Mouse (Mus musculus) neural tube, embryonic 14.5 days (tissue): ENCODE measurements around the gene Myadm. TPM values are rescaled to one million over a fixed set of nuclear protein-coding genes. Genes with fewer than 3 reads are reported as not detected.

Experiments used
- ATAC-seq: fragments of 200-750 bp; cut with Nextera tagmentation; 2 replicates; pipeline ENCODE4 v1.8.0; 2017; ENCODE audit warnings: low read depth, mild to moderate bottlenecking, moderate TSS enrichment, moderate library complexity
- H3K27ac ChIP-seq: fragments of 300-500 bp; sonication (generic); 2 replicates; pipeline ENCODE4 v1.5.1; 2014; ENCODE audit warnings: low read depth, mild to moderate bottlenecking, control low read depth, low read length, moderate library complexity, mixed read lengths
- H3K27me3 ChIP-seq: fragments of 300-500 bp; sonication (generic); 2 replicates; pipeline ENCODE4 v1.6.1; 2014; ENCODE audit warnings: low read length; ENCODE audit not compliant: control insufficient read depth, insufficient read depth
- H3K36me3 ChIP-seq: fragments of 300-500 bp; sonication (generic); 2 replicates; pipeline ENCODE4 v1.6.1; 2014; ENCODE audit warnings: low read length, mixed read lengths; ENCODE audit not compliant: control insufficient read depth, insufficient read depth
- H3K4me1 ChIP-seq: fragments of 300-500 bp; sonication (generic); 2 replicates; pipeline ENCODE4 v1.6.1; 2014; ENCODE audit warnings: low read length; ENCODE audit not compliant: control insufficient read depth, insufficient read depth
- H3K4me2 ChIP-seq: fragments of 300-500 bp; sonication (generic); 2 replicates; pipeline ENCODE4 v1.6.1; 2014; ENCODE audit warnings: mild to moderate bottlenecking, low read depth, low read length, control low read depth
- H3K4me3 ChIP-seq: fragments of 300-500 bp; sonication (generic); 2 replicates; pipeline ENCODE4 v1.5.1; 2014; ENCODE audit warnings: low read depth, low read length, control low read depth, mixed read lengths
- H3K9ac ChIP-seq: fragments of 300-500 bp; sonication (generic); replicated peaks from 2 replicates; pipeline ENCODE4 v1.6.1; 2014; ENCODE audit warnings: low read depth, mild to moderate bottlenecking, control low read depth, low read length, mixed read lengths
- H3K9me3 ChIP-seq: fragments of 300-500 bp; sonication (generic); 2 replicates; pipeline ENCODE4 v1.6.1; 2016; ENCODE audit warnings: low read length; ENCODE audit not compliant: control insufficient read depth
- WGBS: fragments of 180-500 bp; shearing (Covaris S2); extraction: QIAGEN DNeasy Blood & Tissue Kit; methylation state at CpG from one replicate; pipeline ENCODE4 v1.1.7; 2014; 5-methylcytosine and 5-hydroxymethylcytosine counted together
- polyA plus RNA-seq: library from polyadenylated mRNA; unstranded; fragments of >200 nt; fragmentation: Nextera tagmentation; extraction: Ambion mirVana; gene quantifications from 2 replicates; pipeline ENCODE4 v1.2.1, GENCODE M21; 2014

Gene Myadm
- polyA plus RNA-seq, 1 experiment from 2014 or later: 39.2 TPM

DNA sequence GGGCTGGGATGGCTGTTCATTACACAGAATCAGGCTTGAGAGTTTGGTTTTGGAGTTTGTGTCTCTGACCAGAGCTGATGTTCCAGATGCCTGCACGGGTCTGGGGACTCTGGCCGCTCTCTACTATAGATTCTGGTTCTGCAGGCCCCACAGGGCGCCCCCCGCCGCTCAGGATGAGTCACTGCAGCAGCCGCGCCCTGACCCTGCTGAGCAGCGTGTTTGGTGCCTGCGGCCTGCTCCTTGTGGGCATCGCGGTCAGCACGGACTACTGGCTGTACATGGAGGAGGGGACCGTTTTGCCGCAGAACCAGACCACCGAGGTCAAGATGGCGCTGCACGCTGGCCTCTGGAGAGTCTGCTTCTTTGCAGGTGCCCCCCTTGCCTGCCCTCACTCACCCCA is 47.5 kb downstream of the Myadm start:
- Histone ChIP-seq H3K4me1 (peaks cover 9% of the 10 kb centered on the region; the same call in 1 of the 2 replicates), H3K4me2 (no peak overlapping the region), H3K9ac (no peak overlapping the region), H3K36me3 (peaks cover 16% of the 10 kb centered on the region), H3K27ac (no peak overlapping the region), H3K27me3 (no peaks in the 10 kb centered on the region), H3K4me3 (no peak overlapping the region), H3K9me3 (no peaks in the 10 kb centered on the region)
- ATAC-seq: no peak
- 70% methylated on average over 17 of the region's 17 CpGs for WGBS

DNA sequence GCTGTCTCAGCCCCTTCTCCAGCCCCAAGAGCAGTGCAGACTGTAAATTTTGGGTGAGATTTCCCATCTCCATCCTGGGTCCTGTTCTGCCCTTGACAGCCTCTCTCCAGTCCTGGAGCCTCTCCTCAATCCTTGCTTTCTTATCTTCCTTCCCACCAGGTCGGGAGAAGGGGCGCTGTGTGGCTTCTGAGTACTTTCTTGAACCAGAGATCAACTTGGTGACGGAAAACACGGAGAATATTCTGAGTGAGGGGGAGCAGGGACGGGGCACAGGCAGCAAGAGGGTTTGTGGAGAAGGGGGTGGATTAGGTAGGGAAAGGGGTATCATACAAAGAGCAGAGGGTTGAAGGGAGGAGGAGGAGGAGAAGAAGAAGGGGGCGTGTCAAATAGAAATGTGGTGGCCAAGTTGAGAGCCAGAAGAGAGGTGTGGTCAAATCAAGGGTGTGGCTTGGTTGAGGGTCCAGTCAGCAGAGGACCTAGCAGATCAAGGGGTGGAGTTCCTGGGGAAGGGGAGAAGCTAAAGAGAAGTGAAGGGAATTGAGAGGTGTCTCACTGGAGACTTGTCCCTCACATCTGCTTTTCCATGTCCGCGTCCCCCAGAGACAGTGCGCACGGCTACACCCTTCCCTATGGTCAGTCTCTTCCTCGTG is 49.5 kb downstream of the Myadm start:
- no peaks in the 10 kb centered on the region for H3K27me3 ChIP-seq
- WGBS: 89% methylated on average over 11 of the region's 11 CpGs
- no peak overlapping the region for H3K27ac ChIP-seq
- no peak overlapping the region for H3K4me2 ChIP-seq
- H3K9ac ChIP-seq: no peak overlapping the region
- H3K9me3 ChIP-seq: no peaks in the 10 kb centered on the region
- H3K36me3 ChIP-seq: peaks cover 23% of the 10 kb centered on the region
- H3K4me1 ChIP-seq: peaks cover 9% of the 10 kb centered on the region; the same call in 1 of the 2 replicates
- H3K4me3 ChIP-seq: no peak overlapping the region
- no peak for ATAC-seq

DNA sequence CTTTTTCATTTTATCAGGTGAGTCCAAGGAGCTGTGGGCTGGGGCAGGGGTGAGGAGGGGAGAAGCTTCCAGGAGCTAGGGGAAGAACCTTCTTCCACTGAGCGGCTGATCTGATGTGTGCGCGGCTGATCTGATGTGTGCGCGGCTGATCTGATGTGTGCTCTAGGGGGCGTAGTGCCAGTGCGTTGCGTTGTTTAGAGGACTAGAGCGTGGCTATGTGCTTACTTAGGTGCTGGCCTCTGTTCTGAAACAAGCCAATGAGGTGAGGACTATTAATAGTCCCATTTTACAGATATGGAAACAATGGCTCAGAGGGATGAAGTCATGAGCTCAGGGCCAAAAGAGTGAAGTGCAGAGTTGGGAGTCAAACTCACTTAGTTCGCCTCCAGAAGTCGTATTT is 50.1 kb downstream of the Myadm start:
- Histone ChIP-seq H3K27me3 (no peaks in the 10 kb centered on the region), H3K27ac (no peak overlapping the region), H3K4me1 (0 out of 2 replicates have a peak, but pooled peaks cover 3% of the 10 kb centered on the region), H3K9ac (no peak overlapping the region), H3K9me3 (no peaks in the 10 kb centered on the region), H3K36me3 (peaks cover 27% of the 10 kb centered on the region), H3K4me3 (no peak overlapping the region), H3K4me2 (no peak overlapping the region)
- no peak for ATAC-seq
- 94% methylated on average over 11 of the region's 11 CpGs for WGBS

DNA sequence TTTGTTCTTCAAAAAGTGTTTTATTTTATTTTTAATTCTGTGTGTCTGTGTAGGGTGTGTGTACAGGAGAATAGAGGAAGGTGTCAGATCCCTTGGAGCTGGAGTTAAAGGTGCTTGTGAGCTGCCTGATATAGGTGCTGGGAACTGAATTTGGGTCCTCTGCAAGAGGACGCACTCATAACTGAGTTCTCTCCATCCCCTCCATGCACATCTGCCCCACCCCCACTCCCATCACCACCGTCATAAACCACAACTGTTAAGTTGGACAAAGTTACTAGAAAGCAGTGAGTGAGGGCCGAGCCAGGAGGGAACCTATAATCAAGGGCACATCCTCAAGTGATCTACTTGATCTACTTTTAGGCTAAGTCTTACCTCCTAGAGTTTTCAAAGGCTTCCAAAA is 55.0 kb downstream of the Myadm start:
- no peak for ATAC-seq
- Histone ChIP-seq H3K9me3 (no peaks in the 10 kb centered on the region), H3K4me3 (no peak overlapping the region), H3K27me3 (no peaks in the 10 kb centered on the region), H3K36me3 (peaks cover 32% of the 10 kb centered on the region), H3K9ac (no peak overlapping the region), H3K4me2 (no peak overlapping the region), H3K4me1 (no peaks in the 10 kb centered on the region), H3K27ac (no peak overlapping the region)
- 94% methylated on average over 3 of the region's 3 CpGs for WGBS

DNA sequence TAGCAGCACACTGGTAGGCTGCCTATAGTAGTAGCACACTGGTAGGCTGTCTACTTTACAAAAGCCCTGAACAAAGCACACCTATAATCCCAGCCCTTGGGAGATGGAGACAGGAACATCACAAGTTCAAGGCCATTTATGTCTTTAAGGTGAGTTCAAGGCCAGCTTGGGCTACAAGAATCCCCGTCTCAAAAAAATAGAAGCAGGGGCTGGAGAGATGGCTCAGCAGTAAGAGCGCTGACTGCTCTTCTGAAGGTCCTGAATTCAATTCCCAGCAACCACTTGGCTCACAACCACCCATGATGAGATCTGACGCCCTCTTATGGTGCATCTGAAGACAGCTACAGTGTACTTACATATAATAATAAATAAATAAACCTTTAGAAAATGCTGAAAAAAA is 56.4 kb downstream of the Myadm start:
- ATAC-seq: no peak
- H3K27ac ChIP-seq: no peak overlapping the region
- no peak overlapping the region for H3K4me3 ChIP-seq
- H3K9ac ChIP-seq: no peak overlapping the region
- H3K27me3 ChIP-seq: no peaks in the 10 kb centered on the region
- no peak overlapping the region for H3K4me2 ChIP-seq
- peaks cover 32% of the 10 kb centered on the region for H3K36me3 ChIP-seq
- H3K4me1 ChIP-seq: no peaks in the 10 kb centered on the region
- WGBS: 94% methylated on average over 3 of the region's 3 CpGs
- H3K9me3 ChIP-seq: no peaks in the 10 kb centered on the region

DNA sequence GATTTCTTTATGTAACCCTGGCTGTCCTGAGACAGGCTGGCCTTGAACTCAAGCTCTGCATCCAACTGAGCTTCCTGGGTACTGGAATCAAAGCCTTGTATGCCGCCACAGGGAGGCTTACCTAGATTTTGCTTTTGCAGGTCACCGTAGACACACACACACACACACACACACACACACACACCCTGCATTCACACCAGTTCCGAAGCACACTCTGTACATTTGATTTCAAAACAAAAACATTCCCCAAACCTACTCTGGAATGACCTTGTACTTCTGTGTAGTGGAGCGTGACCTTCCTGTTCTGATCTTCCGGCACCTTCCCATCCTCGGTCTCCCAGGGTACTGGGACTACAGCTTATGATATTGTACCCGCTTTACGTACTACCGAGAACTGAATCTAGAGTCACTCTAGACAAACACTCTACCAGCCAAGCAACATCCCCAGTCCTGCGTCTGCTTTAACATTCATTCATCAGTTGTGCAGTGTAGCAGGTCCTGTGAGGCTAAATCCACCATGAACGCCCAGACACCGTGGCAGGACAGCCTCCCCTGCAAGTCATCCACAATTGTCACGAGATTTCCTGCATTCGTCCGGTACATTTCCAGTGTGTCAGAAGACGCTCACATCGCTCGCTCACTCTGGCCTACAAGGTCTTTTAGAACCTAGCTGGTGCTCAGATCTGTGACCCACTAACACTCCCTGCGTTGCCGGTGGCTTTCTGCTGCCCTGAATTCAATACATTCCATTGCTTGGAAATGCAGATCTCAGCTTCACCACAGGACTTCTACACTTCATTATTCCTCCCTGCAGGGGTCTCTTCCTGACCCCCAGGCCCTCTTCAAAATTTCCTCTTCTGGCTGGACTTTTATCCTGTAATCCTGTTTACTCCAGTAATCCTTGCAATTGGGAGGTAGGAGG is 58.7 kb downstream of the Myadm start:
- H3K36me3 ChIP-seq: peaks cover 23% of the 10 kb centered on the region
- WGBS: 49% methylated on average over 20 of the region's 20 CpGs

DNA sequence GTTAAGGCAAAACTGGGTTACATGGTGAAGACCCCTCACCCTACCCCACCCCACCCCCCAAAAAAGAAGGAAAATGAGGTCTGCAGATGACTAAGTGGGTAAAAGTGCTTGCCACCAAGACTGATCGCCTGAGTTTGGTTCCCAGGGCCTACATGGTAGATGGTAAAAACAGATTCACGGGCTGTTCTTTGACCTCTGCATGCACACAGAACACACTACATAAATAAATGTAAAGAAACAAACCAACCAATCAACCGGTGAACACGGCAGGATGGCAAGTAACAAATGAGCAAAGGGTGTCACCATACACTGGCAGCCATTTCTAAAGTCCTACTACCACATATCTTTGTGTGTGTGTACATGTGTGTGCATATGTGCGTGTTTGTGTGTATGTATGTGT is 59.4 kb downstream of the Myadm start:
- ATAC-seq: no peak
- no peaks in the 10 kb centered on the region for H3K9me3 ChIP-seq
- H3K4me2 ChIP-seq: no peak overlapping the region
- no peak overlapping the region for H3K9ac ChIP-seq
- H3K4me1 ChIP-seq: no peaks in the 10 kb centered on the region
- peaks cover 25% of the 10 kb centered on the region for H3K36me3 ChIP-seq
- no peak overlapping the region for H3K27ac ChIP-seq
- H3K27me3 ChIP-seq: no peaks in the 10 kb centered on the region
- WGBS: 66% methylated on average over 5 of the region's 5 CpGs
- no peak overlapping the region for H3K4me3 ChIP-seq

More for the DNA sequence above, 58.7 kb downstream of the Myadm start:
- Histone ChIP-seq H3K9ac (no peak overlapping the region), H3K4me2 (no peak overlapping the region), H3K4me3 (no peak overlapping the region), H3K9me3 (no peaks in the 10 kb centered on the region), H3K4me1 (no peaks in the 10 kb centered on the region), H3K27ac (no peak overlapping the region), H3K27me3 (no peaks in the 10 kb centered on the region)
- no peak for ATAC-seq

DNA sequence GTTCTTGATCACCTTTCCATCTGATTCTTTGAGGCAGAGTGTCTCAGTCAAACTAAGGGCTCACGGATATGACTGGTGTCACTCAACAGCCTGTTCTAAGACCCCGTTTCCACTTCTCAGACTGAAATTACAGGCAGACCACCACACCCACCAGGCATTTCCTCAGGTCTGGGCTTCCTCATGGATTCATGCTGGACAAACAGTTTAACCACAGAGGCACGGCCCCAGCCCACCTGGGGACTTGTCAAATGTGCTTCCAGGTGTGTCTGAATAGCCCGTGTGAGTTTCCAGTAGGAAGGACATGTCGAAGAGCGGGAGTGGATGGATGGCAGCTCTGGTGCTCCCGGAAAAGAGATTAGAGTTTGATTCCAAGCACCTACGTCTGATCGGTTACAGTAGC is 60.9 kb downstream of the Myadm start:
- Histone ChIP-seq H3K36me3 (peaks cover 21% of the 10 kb centered on the region), H3K27me3 (no peaks in the 10 kb centered on the region), H3K4me3 (no peak overlapping the region), H3K4me1 (no peaks in the 10 kb centered on the region), H3K9ac (no peak overlapping the region), H3K27ac (no peak overlapping the region), H3K9me3 (no peaks in the 10 kb centered on the region), H3K4me2 (no peak overlapping the region)
- WGBS: 95% methylated on average over 9 of the region's 9 CpGs
- no peak for ATAC-seq
